Mouse (Mus musculus) stomach, embryonic 14.5 days (tissue): ENCODE measurements around the gene Lrit2. TPM values are rescaled to one million over a fixed set of nuclear protein-coding genes. Genes with fewer than 3 reads are reported as not detected.

Experiments used
- ATAC-seq: fragments of 200-750 bp; cut with Nextera tagmentation; 2 replicates; pipeline ENCODE4 v1.8.0; 2017; ENCODE audit warnings: low read depth, moderate TSS enrichment; ENCODE audit not compliant: insufficient number of reproducible peaks, insufficient read depth, low FRiP score
- H3K27ac ChIP-seq: fragments of 300-500 bp; sonication (generic); 2 replicates; pipeline ENCODE4 v1.5.1; 2014; ENCODE audit warnings: mild to moderate bottlenecking, low read length, moderate library complexity, mixed read lengths
- H3K27me3 ChIP-seq: fragments of 300-500 bp; sonication (generic); 2 replicates; pipeline ENCODE4 v1.6.1; 2014; ENCODE audit warnings: low read length, control low read depth, mixed read lengths; ENCODE audit not compliant: control insufficient read depth, insufficient read depth
- H3K36me3 ChIP-seq: fragments of 300-500 bp; sonication (generic); 2 replicates; pipeline ENCODE4 v1.6.1; 2014; ENCODE audit warnings: mild to moderate bottlenecking, control low read depth, low read length, moderate library complexity, mixed read lengths; ENCODE audit not compliant: control insufficient read depth, insufficient read depth
- H3K4me1 ChIP-seq: fragments of 300-500 bp; sonication (generic); 2 replicates; pipeline ENCODE4 v1.6.1; 2014; ENCODE audit warnings: low read length, control low read depth, mixed read lengths; ENCODE audit not compliant: control insufficient read depth, insufficient read depth
- H3K4me2 ChIP-seq: fragments of 300-500 bp; sonication (generic); replicated peaks from 2 replicates; pipeline ENCODE4 v1.6.1; 2014; ENCODE audit warnings: low read depth, low read length, control low read depth
- H3K4me3 ChIP-seq: fragments of 300-500 bp; sonication (generic); 2 replicates; pipeline ENCODE4 v1.5.1; 2014; ENCODE audit warnings: low read depth, low read length, control low read depth
- H3K9ac ChIP-seq: fragments of 300-500 bp; sonication (generic); replicated peaks from 2 replicates; pipeline ENCODE4 v1.6.1; 2014; ENCODE audit warnings: low read depth, mild to moderate bottlenecking, control low read depth, low read length, moderate library complexity, mixed read lengths
- H3K9me3 ChIP-seq: fragments of 300-500 bp; sonication (generic); 2 replicates; pipeline ENCODE4 v1.6.1; 2016; ENCODE audit warnings: low read depth, low read length, control low read depth; ENCODE audit not compliant: control insufficient read depth
- WGBS: fragments of 180-500 bp; shearing (Covaris S2); extraction: QIAGEN DNeasy Blood & Tissue Kit; methylation state at CpG from one replicate; pipeline ENCODE4 v1.1.7; 2014; 5-methylcytosine and 5-hydroxymethylcytosine counted together
- polyA plus RNA-seq: library from polyadenylated mRNA; unstranded; fragments of >200 nt; fragmentation: Nextera tagmentation; extraction: Ambion mirVana; gene quantifications from 2 replicates; pipeline ENCODE4 v1.2.1, GENCODE M21; 2014

The Lrit2 gene
- polyA plus RNA-seq, 1 experiment from 2014 or later = not detected

- no peak overlapping the region for H3K4me2 ChIP-seq
- WGBS = 73% methylated on average over 3 of the region's 3 CpGs
- ATAC-seq = no peak
Measured at GRCm38 (mm10) chr14:37102484-37102883, 34.8 kb downstream of the Lrit2 start.

DNA sequence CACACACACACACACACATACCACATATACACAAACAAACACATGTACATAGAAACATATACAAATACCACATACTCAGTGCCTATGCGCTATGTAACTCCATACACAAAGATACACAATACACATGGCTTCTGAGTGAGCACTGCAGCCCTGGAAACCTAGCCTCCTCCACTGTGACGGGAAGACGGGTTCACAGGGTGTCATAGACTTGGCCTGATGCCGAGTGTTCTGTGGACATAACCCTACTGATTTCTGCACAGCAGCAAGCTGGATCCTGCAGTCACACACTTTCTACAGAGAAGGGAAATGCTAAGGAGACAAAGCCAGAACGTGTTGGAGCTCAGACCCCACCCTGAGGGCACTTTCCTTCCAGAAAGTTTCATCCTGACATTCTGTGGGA is 37.0 kb downstream of the Lrit2 start:
- H3K36me3 ChIP-seq = no peaks in the 10 kb centered on the region
- 36% methylated on average over 5 of the region's 5 CpGs for WGBS
- H3K9ac ChIP-seq = no peak overlapping the region
- no peak overlapping the region for H3K4me2 ChIP-seq
- peak; percentile 53; the same call in 1 of the 2 replicates for ATAC-seq
- H3K27ac ChIP-seq = no peak overlapping the region
- no peaks in the 10 kb centered on the region for H3K9me3 ChIP-seq
- no peak overlapping the region for H3K4me3 ChIP-seq
- H3K27me3 ChIP-seq = no peaks in the 10 kb centered on the region
- 0 out of 2 replicates have a peak, but pooled peaks cover 3% of the 10 kb centered on the region for H3K4me1 ChIP-seq

More at GRCm38 (mm10) chr14:37102484-37102883, 34.8 kb downstream of the Lrit2 start:
- no peak overlapping the region for H3K27ac ChIP-seq
- H3K9me3 ChIP-seq = no peaks in the 10 kb centered on the region
- 0 out of 2 replicates have a peak, but pooled peaks cover 6% of the 10 kb centered on the region for H3K27me3 ChIP-seq
- H3K4me1 ChIP-seq = 0 out of 2 replicates have a peak, but pooled peaks cover 6% of the 10 kb centered on the region
- no peak overlapping the region for H3K9ac ChIP-seq
- no peak overlapping the region for H3K4me3 ChIP-seq
- no peaks in the 10 kb centered on the region for H3K36me3 ChIP-seq

GRCm38 (mm10) chr14:37105846-37106245 is 38.1 kb downstream of the Lrit2 start:
- 0 out of 2 replicates have a peak, but pooled peaks cover 3% of the 10 kb centered on the region for H3K4me1 ChIP-seq
- H3K4me3 ChIP-seq = no peak overlapping the region
- no peak overlapping the region for H3K4me2 ChIP-seq
- no peaks in the 10 kb centered on the region for H3K9me3 ChIP-seq
- no peaks in the 10 kb centered on the region for H3K36me3 ChIP-seq
- no peak overlapping the region for H3K27ac ChIP-seq
- H3K27me3 ChIP-seq = no peaks in the 10 kb centered on the region
- H3K9ac ChIP-seq = no peak overlapping the region
- WGBS = 16% methylated on average over 7 of the region's 7 CpGs
- no peak for ATAC-seq

DNA sequence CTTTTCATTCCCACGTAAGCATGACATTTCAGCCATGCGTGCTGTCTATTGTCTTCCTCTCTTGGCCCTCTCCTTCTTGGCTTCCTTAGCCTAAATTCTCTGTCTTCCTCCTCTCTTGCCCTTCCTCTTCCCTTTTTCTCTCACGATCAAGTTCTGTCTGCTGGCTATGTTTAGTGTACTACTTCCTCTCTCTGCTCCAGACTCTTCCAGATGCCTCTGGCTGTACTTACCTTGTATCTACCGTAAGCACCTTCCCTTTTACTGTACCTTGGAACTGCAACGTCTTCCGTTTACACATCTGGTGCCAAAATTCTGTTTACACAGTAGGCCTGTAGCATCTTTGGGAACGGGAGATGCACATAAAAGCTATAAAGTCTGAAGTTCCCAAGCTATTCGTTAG is 41.7 kb downstream of the Lrit2 start:
- no peaks in the 10 kb centered on the region for H3K36me3 ChIP-seq
- H3K9ac ChIP-seq = no peak overlapping the region
- no peak overlapping the region for H3K27ac ChIP-seq
- no peak for ATAC-seq
- 70% methylated on average over 8 of the region's 8 CpGs for WGBS
- H3K27me3 ChIP-seq = no peaks in the 10 kb centered on the region
- no peaks in the 10 kb centered on the region for H3K9me3 ChIP-seq
- no peak overlapping the region for H3K4me2 ChIP-seq
- no peak overlapping the region for H3K4me3 ChIP-seq
- 0 out of 2 replicates have a peak, but pooled peaks cover 3% of the 10 kb centered on the region for H3K4me1 ChIP-seq

DNA sequence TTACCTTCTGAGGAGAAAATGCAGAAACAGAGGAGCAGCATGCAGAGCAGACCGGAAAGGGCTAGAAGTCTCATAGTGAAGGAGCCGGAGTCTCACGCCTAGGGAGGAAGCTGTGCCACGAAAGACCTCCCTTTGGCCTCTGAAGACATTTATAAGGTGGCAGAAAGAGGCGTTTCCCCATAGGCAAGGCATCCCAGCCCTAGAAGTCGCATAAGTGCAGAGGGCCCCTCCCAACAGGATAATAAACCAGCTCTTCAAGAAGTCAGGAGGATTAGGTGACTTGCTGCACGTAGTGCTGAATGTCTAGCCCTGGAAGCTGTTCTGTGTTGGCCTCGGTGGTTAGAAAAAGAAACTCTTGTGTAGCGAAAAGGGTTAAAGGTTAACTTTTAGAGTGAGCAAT is 42.2 kb downstream of the Lrit2 start:
- ATAC-seq = no peak
- Histone ChIP-seq H3K27me3 (no peaks in the 10 kb centered on the region), H3K4me1 (no peaks in the 10 kb centered on the region), H3K9ac (no peak overlapping the region), H3K27ac (no peak overlapping the region), H3K4me3 (no peak overlapping the region), H3K36me3 (no peaks in the 10 kb centered on the region), H3K9me3 (no peaks in the 10 kb centered on the region), H3K4me2 (no peak overlapping the region)
- 32% methylated on average over 9 of the region's 9 CpGs for WGBS

- Histone ChIP-seq H3K9me3 (no peaks in the 10 kb centered on the region), H3K36me3 (no peaks in the 10 kb centered on the region), H3K27ac (no peak overlapping the region), H3K4me1 (no peaks in the 10 kb centered on the region), H3K4me3 (no peak overlapping the region), H3K4me2 (no peak overlapping the region), H3K9ac (no peak overlapping the region), H3K27me3 (no peaks in the 10 kb centered on the region)
- WGBS = 63% methylated on average over 2 of the region's 2 CpGs
- ATAC-seq = no peak
Measured at GRCm38 (mm10) chr14:37110456-37110855, 42.7 kb downstream of the Lrit2 start.

DNA sequence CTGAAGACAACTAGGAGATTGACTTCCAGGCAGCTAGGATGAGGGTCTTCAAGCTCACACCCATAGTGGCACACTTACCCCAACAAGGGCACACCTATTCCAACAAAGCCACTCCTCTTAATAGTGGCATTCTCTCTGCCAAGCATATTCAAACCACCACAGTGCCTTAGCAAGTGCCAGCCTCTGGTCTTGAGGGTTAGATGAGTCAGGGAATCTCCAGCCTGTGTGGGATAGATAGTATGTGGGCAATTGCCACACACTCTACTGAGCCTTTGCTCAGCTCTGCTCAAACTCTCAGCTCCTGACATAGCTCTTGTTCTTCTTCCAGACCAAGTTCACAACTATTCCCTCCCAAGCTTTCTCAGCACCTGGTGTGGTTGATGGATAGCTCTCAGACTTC is 43.6 kb downstream of the Lrit2 start:
- H3K9me3 ChIP-seq = no peaks in the 10 kb centered on the region
- H3K36me3 ChIP-seq = no peaks in the 10 kb centered on the region
- no peak overlapping the region for H3K4me3 ChIP-seq
- no peak for ATAC-seq
- H3K27me3 ChIP-seq = no peaks in the 10 kb centered on the region
- H3K4me2 ChIP-seq = no peak overlapping the region
- no peak overlapping the region for H3K27ac ChIP-seq
- H3K9ac ChIP-seq = no peak overlapping the region
- no peaks in the 10 kb centered on the region for H3K4me1 ChIP-seq

- Histone ChIP-seq H3K9ac (no peak overlapping the region), H3K4me3 (no peak overlapping the region), H3K4me1 (no peaks in the 10 kb centered on the region), H3K9me3 (no peaks in the 10 kb centered on the region), H3K36me3 (no peaks in the 10 kb centered on the region), H3K4me2 (no peak overlapping the region), H3K27me3 (no peaks in the 10 kb centered on the region), H3K27ac (no peak overlapping the region)
- 93% methylated on average over 7 of the region's 7 CpGs for WGBS
- ATAC-seq = no peak
Measured at GRCm38 (mm10) chr14:37112931-37113330, 45.2 kb downstream of the Lrit2 start.

GRCm38 (mm10) chr14:37113922-37114321 is 46.2 kb downstream of the Lrit2 start, which contains the start of gene 2610528A11Rik:
Gene 2610528A11Rik, minus strand, starts transcription at chr14:37114022.
- WGBS = 76% methylated on average over 3 of the region's 3 CpGs

More at GRCm38 (mm10) chr14:37113922-37114321, 46.2 kb downstream of the Lrit2 start, which contains the start of gene 2610528A11Rik:
- no peaks in the 10 kb centered on the region for H3K9me3 ChIP-seq
- no peaks in the 10 kb centered on the region for H3K27me3 ChIP-seq
- no peaks in the 10 kb centered on the region for H3K4me1 ChIP-seq
- ATAC-seq = no peak
- H3K36me3 ChIP-seq = 0 out of 2 replicates have a peak, but pooled peaks cover 3% of the 10 kb centered on the region
- no peak within 1 kb of the TSS for H3K27ac ChIP-seq
- no peak within 1 kb of the TSS for H3K9ac ChIP-seq
- no peak within 1 kb of the TSS for H3K4me2 ChIP-seq
- H3K4me3 ChIP-seq = no peak within 1 kb of the TSS
